Mouse (Mus musculus) c-Kit-positive CD71-positive TER-119-negative erythroid progenitor cells, embryonic 14.5 days (primary cell): ENCODE results near the gene Wwp2.
"Not testable (repeated sequence)": the region's sequence is repeated elsewhere in the genome, so short reads cannot be mapped to it uniquely, and the experiment has no call there.

Source experiments
- DNase-seq: peaks from one replicate; pipeline ENCODE4 v3.0.0-alpha.2; 2013; ENCODE audit warnings: low read depth

The Wwp2 gene

GRCm38 (mm10) chr8:107476786-107477185 is 40.6 kb downstream of the Wwp2 start:
- DNase-seq: not testable (repeated sequence)

GRCm38 (mm10) chr8:107478728-107479127 is 42.6 kb downstream of the Wwp2 start:
- no peak for DNase-seq

- DNase-seq: no peak
Measured at GRCm38 (mm10) chr8:107480436-107480835, 44.3 kb downstream of the Wwp2 start.

GRCm38 (mm10) chr8:107483250-107483649 is 47.1 kb downstream of the Wwp2 start:
- DNase-seq: no peak

GRCm38 (mm10) chr8:107484956-107485355 is 48.8 kb downstream of the Wwp2 start:
- DNase-seq: no peak

- no peak for DNase-seq
Measured at GRCm38 (mm10) chr8:107488551-107488950, 52.4 kb downstream of the Wwp2 start.

GRCm38 (mm10) chr8:107489086-107489485 is 52.9 kb downstream of the Wwp2 start:
- no peak for DNase-seq

GRCm38 (mm10) chr8:107489921-107490320 is 53.8 kb downstream of the Wwp2 start:
- DNase-seq: no peak

GRCm38 (mm10) chr8:107490649-107491048 is 54.5 kb downstream of the Wwp2 start:
- no peak for DNase-seq

GRCm38 (mm10) chr8:107491212-107491611 is 55.0 kb downstream of the Wwp2 start:
- no peak for DNase-seq

- DNase-seq: no peak
Measured at GRCm38 (mm10) chr8:107491831-107492230, 55.7 kb downstream of the Wwp2 start.

- no peak for DNase-seq
Measured at GRCm38 (mm10) chr8:107492802-107493201, 56.6 kb downstream of the Wwp2 start.

- DNase-seq: no peak
Measured at GRCm38 (mm10) chr8:107495425-107495824, 59.3 kb downstream of the Wwp2 start.

- DNase-seq: no peak
Measured at GRCm38 (mm10) chr8:107497708-107498107, 61.5 kb downstream of the Wwp2 start.

GRCm38 (mm10) chr8:107498390-107498789 is 62.2 kb downstream of the Wwp2 start:
- no peak for DNase-seq

- DNase-seq: no peak
Measured at GRCm38 (mm10) chr8:107498806-107499205, 62.6 kb downstream of the Wwp2 start.

GRCm38 (mm10) chr8:107499519-107499918 is 63.4 kb downstream of the Wwp2 start:
- DNase-seq: no peak

GRCm38 (mm10) chr8:107502407-107502806 is 66.2 kb downstream of the Wwp2 start:
- no peak for DNase-seq

- DNase-seq: no peak
Measured at GRCm38 (mm10) chr8:107502922-107503321, 66.8 kb downstream of the Wwp2 start.

- no peak for DNase-seq
Measured at GRCm38 (mm10) chr8:107503354-107503753, 67.2 kb downstream of the Wwp2 start.

- no peak for DNase-seq
Measured at GRCm38 (mm10) chr8:107504239-107504985, 68.2 kb downstream of the Wwp2 start.

GRCm38 (mm10) chr8:107505271-107505670 is 69.1 kb downstream of the Wwp2 start:
- no peak for DNase-seq

GRCm38 (mm10) chr8:107507019-107507418 is 70.9 kb downstream of the Wwp2 start:
- no peak for DNase-seq

GRCm38 (mm10) chr8:107510204-107510603 is 74.0 kb downstream of the Wwp2 start:
- DNase-seq: no peak
